Mouse (Mus musculus) urinary bladder, postnatal 25 days (tissue): ENCODE results near the gene Trim46.
"Not testable (repeated sequence)": the region's sequence is repeated elsewhere in the genome, so short reads cannot be mapped to it uniquely, and the experiment has no call there.

Experiments used
- DNase-seq: peaks from one replicate; pipeline ENCODE4 v3.0.0; 2022; ENCODE audit warnings: low spot score

Trim46 gene

DNA sequence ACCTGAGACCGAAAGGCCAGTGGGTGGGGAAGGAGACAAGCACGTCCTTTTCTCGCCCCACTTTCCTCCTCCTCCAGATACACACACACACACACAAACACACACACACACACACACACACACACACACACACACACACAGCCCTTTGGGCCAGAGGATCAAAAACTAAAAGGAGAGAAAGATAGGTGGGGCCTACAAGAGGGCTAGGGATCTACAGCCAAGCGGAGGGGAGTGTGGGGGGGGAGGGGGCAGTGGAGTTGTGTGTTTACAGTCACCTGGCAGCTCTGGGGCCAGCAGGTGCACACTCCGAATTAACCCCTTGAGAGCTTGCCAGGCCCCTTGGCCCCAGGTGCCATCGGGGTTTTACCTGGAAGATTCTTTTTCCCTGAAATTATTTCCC lies 13.5 kb downstream of the Trim46 start:
- no peak for DNase-seq

GRCm38 (mm10) chr3:89231772-89232275 lies 14.3 kb downstream of the Trim46 start:
- no peak for DNase-seq

- DNase-seq: no peak
These were observed 14.8 kb downstream of the Trim46 start for GRCm38 (mm10) chr3:89231345-89231744.

DNA sequence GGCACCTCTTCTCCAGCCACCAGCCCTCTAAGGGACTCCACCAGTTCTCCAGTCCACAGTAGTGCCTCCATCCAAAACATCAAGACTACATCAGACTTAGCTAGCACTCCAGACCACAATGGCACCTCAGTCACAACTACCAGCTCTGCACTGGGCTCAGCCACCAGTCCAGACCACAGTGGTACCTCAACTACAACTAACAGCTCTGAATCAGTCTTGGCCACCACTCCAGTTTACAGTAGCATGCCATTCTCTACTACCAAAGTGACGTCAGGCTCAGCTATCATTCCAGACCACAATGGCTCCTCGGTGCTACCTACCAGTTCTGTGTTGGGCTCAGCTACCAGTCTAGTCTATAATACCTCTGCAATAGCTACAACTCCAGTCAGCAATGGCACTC lies 15.5 kb downstream of the Trim46 start:
- DNase-seq: no peak

DNA sequence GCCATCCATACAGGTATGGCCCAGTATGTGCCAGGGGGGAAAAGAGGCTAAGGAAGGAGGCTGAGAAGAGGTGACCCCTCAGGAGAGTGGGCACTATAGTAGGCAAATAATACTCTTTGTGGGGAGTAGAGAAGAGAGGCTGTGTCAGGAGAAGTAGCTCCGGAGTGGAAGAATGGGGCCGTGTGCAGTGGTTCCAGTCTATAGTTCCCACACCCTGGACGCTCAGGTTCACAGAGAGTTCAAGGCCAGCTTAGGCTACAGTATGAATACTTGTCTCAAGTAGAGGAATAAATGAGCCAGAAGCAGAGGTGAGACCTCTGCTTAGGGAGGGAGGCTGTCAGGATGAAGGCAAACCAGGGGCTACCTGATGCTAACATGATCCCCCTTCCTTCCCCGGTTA lies 16.8 kb downstream of the Trim46 start:
- no peak for DNase-seq

DNA sequence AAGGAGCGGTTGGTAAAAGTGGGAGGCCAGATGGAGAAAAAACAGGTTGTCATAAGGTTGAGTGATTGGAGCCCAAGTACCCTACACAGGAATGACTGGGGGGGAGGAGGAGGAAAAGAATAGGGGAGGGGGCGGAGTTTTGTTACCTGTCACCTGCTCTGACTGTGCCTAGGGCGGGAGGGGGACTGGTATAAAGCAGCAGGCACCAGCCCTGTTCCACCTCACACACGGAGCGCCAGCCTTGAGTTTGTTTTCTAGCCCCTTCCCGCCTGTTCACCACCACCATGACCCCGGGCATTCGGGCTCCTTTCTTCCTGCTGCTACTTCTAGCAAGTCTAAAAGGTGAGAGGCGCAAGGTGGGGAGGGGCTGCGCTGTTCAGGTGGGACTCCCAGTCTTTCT lies 17.3 kb downstream of the Trim46 start, which contains the start of gene Muc1:
Gene Muc1, plus strand, starts transcription at position 222 of the 400 bp plus-strand sequence.
- no peak for DNase-seq

GRCm38 (mm10) chr3:89228180-89228549 lies 17.9 kb downstream of the Trim46 start:
- DNase-seq: peak; percentile 92

- peak; percentile 89 for DNase-seq
These were observed 18.6 kb downstream of the Trim46 start for GRCm38 (mm10) chr3:89227307-89228179.

DNA sequence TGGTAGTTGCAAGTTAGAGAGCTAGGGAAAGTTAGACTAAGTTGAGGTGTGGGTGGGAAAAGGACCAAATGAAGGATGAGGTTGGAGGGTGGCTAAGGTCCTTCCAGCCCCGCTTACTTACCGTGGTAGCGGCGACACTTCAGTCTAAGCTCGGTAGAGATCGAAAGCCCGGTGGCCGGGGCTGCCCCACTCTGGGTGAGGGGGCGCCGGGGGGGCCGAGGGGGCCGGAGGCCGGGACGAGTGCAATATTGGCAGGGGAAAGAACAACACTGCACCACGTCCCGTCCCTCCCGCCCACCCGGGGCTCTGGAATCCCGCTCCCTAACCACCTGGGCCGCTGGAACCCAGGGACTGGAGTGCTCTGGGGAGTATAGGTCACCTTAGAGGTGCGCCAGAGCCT lies 19.2 kb downstream of the Trim46 start, which contains the start of gene Mtx1:
Gene Mtx1, minus strand, starts transcription at position 189 of the 400 bp plus-strand sequence.
- DNase-seq: no peak

GRCm38 (mm10) chr3:89226361-89226760 lies 19.7 kb downstream of the Trim46 start:
- no peak for DNase-seq

DNA sequence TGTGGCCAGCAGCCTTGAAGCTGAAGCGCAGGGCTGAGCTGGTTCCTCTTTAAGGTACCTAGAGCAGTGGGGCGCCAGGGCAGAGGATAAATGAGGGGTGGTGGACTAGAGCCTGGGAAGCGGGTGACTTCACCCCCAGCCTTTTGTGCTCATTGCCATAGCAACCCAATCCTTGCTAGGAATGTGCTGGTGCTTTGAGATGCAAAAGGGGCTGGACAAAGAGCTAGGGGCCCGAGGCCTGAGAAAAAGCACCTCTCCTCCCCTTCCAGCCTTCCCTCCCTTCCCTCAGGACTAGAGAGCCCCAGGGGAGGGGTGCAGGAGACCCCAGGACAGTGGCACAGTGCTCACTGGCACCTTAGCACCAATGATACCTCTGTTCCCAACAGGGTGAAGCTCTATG lies 20.2 kb downstream of the Trim46 start:
- DNase-seq: no peak

DNA sequence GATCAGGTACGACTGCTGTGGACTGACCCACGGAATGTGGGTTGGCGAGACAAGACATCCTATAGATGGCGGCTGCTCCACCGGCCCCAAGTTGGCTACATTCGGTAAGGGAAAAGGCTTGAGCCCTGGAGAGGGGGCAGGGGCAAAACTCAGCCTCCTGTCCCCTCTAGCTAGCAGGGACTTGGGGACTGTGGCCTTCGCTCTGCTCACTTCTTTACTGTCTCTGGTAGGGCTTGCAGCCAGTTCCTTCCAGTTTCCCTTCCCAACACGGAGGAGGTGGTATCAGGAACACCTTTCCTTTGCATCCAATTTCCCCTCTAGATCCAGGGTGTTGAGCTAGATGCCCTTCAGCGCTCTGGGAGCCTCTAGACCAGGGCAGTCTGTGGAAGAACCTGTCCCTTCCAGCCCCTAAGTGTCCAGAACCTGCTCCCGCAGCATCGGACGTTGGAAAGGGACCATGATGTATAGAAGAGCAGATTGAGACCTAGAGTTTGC lies 20.7 kb downstream of the Trim46 start:
- DNase-seq: no peak

DNA sequence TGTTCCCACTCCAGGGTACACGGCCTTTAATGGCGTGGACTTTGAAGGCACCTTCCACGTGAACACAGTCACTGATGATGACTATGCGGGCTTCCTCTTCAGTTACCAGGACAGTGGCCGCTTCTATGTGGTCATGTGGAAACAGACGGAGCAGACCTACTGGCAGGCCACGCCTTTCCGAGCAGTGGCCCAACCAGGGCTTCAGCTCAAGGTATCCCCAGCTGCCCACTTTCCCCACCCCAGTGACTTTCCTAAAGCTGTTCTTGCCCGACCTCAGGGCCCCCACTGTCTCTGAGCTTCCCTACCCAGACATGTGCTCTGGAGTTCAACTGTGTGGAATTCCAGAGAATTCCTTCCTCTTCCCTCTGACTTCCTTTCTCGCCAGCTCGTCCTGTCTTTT lies 21.3 kb downstream of the Trim46 start:
- no peak for DNase-seq

DNA sequence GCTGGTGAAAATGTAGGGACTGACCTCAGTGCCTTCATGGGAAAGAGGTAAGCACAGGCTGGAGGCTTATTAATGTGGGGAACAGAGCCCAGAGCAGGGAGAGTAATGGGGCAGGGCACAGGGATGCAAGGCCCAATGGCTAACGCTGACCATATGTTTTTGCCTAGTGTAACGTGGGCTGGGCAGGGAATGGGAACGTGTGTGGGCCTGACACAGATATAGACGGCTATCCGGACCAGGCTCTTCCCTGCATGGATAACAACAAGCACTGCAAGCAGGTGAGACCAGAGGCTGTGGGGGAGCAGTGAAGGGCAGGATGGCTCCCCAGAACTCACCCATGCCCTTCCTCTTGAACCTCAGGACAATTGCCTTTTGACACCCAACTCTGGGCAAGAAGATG lies 24.9 kb downstream of the Trim46 start:
- no peak for DNase-seq

DNA sequence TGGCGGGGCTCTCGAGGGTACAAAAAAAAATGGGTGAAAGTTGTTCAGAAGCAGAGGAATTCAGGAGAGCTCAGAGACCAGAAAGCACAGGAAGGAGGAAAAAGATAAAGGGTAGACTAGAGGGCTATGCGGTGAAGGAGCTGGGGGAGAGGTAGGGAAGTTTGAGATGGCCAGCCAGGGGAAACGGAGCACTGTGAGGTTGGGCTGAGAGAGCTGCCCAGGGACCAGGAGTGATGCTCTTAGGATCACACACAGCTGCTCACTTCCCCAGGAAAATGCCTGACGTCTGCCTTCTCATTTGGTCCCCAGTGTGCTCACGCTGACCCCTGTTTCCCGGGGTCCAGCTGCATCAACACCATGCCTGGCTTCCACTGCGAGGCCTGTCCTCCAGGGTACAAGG lies 26.6 kb downstream of the Trim46 start:
- no peak for DNase-seq

GRCm38 (mm10) chr3:89218271-89218670 lies 27.8 kb downstream of the Trim46 start:
- no peak for DNase-seq

DNA sequence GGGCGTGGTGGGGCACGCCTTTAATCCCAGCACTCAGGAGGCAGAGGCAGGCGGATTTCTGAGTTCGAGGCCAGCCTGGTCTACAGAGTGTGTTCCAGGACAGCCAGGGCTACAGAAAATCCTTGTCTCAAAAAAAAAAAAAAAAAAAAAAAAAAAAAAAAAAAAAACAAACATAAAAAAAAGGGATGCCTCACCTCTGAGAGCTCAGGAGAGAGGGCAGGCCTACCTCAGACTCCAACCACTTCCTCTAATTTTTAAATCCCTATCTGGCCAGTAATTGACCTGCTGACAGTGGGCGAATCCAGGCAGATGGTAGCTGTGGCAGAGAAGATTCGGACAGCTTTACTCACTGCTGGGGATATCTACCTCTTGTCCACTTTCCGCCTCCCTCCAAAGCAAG lies 29.7 kb downstream of the Trim46 start:
- DNase-seq: not testable (repeated sequence)

DNA sequence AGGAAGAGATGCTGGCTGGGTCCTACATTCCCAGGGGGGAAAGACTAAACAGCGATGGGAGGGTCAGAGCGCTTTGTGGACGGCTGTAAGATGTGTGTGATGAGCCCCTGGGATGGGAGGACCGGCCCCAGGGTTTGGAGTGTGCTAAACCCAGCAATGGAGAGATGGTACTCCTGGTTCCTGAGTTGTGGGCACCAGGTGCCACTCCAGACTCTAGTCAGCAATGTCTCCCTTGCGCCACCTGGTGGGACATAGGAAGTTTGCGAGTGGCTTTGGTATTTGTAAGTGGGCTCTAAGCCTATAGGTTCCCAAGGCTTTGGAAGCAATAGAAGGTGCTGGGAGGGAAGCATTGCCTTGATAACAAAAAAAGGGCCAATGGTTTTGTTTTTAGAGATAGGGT lies 30.3 kb downstream of the Trim46 start:
- DNase-seq: peak; percentile 82

GRCm38 (mm10) chr3:89214681-89215411 lies 31.3 kb downstream of the Trim46 start, which contains the start of gene Thbs3:
TSS of gene Thbs3 (plus strand) at chr3:89215180.
- DNase-seq: no peak

DNA sequence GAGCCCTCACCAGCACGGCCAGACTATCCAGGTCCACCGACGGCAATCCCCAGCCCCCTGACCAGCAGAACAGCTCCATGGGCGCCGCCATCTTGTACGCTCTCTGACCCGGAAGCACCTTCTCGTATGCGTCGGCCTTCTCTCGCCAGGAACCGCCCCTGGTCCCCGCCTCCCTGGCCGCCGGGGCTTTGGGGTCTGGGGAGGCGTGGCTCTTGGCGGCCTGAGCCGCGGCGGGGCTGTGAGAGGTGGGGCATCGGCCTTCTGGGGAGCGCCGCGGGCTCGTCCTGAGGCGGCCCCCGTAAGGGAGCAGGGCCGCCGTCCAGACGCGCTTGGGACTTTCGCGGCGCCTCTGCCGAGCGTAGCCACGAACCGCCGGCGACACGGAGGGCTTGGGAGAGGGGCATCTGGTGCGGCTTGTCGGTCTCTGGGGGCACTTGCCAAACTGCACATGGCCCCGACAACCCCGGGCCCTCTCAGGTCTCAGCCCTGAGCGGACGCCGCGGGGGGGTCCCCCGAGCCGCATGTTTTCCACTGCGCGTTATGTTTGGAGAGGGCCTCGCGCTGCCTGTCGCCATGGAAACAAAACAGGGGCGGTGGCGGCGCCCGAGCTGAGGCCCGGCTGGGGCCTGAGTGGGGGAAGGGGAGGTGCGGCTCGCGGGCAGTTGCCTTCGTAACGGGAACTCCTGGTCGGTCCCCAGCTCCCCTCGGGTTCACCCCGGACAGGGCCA lies 32.1 kb downstream of the Trim46 start:
- DNase-seq: peak; percentile 88

DNA sequence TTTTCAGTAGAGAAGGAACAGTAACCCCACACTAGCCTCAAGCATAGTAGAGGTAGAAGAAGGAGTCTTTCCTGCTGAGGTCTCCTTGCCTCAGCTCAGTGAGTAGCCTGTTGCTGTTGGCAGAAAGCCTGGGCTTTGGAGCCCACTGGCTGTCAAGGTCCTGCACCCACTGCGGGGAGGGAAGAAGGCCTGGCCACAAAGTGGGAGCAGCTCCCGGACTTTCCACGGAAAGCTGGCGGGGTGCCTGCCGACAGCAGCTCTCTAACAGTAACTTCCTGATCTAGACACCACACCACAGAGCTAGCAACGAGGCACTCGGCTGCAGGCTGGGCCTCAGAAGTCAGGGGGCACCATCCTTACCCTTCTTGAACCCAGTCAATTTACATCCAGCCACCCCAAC lies 35.4 kb downstream of the Trim46 start:
- no peak for DNase-seq

DNA sequence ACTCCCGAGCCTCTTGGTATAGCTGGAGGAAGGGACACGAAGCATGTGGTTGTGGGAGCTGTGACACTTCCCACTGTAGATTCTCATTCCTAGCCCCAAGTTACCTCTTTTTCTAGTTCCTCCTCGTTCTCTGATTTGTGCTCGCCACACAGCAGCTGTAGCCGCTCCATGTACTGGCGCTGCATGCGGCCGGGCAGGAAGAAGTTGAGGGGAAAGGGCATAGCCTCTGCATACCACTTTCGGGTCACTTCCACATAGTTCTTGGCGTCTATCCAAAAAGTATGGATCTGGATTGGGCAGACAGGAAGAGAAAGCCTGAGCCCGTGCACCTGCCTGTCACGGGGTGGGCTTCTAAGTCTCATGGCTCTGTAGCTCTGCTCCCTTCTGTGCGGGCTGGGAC lies 35.9 kb downstream of the Trim46 start:
- no peak for DNase-seq
